10 mouse cellular contexts compared by ENCODE assay signal in genomic region chr4:127329751-127330150, GRCm38 (mm10). TPM values are rescaled to one million over a fixed set of nuclear protein-coding genes. Genes with fewer than 3 reads are reported as not detected.
A peak's percentile ranks its signal among the peaks of the same experiment; 100 is the strongest.
DNase-seq lines count a peak whose midpoint lies in the region; ATAC-seq and TF ChIP-seq lines count a peak whose summit lies in the region.
"Had no signal": no experiment of that assay in that cellular context is flagged by ENCODE, and none has a peak within 500 bp of the region (broad histone marks: within the 10 kb centered on the region; RNA-seq: fewer than 3 reads in every experiment).

No protein-coding gene starts in this region.

- H3K36me3 ChIP-seq in heart, embryonic 11.5 days (ENCODE audit: control insufficient read depth, insufficient read depth, low read length), result no peaks in the 10 kb centered on the region
- no peaks in the 10 kb centered on the region for H3K36me3 ChIP-seq in hindbrain, embryonic 11.5 days (ENCODE audit: control insufficient read depth, insufficient read depth, low read length)
- no peaks in the 10 kb centered on the region for H3K36me3 ChIP-seq in midbrain, embryonic 10.5 days

- H3K27ac ChIP-seq in heart, embryonic 11.5 days (ENCODE audit: low read depth, low read length), result no peak overlapping the region
- no peak overlapping the region for H3K27ac ChIP-seq in hindbrain, embryonic 11.5 days (ENCODE audit: low read depth, low read length)
- no peak overlapping the region for H3K27ac ChIP-seq in midbrain, embryonic 10.5 days (replicated peaks)
- no peak overlapping the region for H3K27ac ChIP-seq in cerebellum, adult 2 months (ENCODE audit: insufficient read depth, low read length)

- H3K9me3 ChIP-seq in heart, embryonic 11.5 days (replicated peaks; ENCODE audit: control insufficient read depth, low read length), result no peaks in the 10 kb centered on the region
- no peaks in the 10 kb centered on the region for H3K9me3 ChIP-seq in hindbrain, embryonic 11.5 days (ENCODE audit: control insufficient read depth, low read length)
- H3K9me3 ChIP-seq in midbrain, embryonic 10.5 days (replicated peaks), result no peaks in the 10 kb centered on the region

- intact Hi-C loops in left cerebral cortex, postnatal 4 days (cut with DNase I), result loop anchor here (10.0 kb wide), 2 partner anchors 485 to 775 kb away; partner anchors contain the start of gene Clspn

- H3K4me2 ChIP-seq in heart, embryonic 11.5 days, result peak overlapping the region; percentile 56
- H3K4me2 ChIP-seq in hindbrain, embryonic 11.5 days (replicated peaks; ENCODE audit: low read depth, low read length), result peak overlapping the region; percentile 33

- WGBS in heart, embryonic 11.5 days (ENCODE audit: insufficient replicate concordance), result under 1% methylated on average over 13 of the region's 13 CpGs
- 3% methylated on average over 13 of the region's 13 CpGs for WGBS in hindbrain, embryonic 11.5 days
- 2% methylated on average over 13 of the region's 13 CpGs for WGBS in midbrain, embryonic 10.5 days
- WGBS in cerebellum, adult 2 months, result 6% methylated on average over 13 of the region's 13 CpGs

- TF ChIP-seq CTCF in cerebellum, adult 2 months (IDR thresholded peaks at IDR 0.05; ENCODE audit: borderline replicate concordance, insufficient read depth, low read depth, low read length), result no peak

- DNase-seq in heart, adult 18-20 months, result no peak
- peak; percentile 46 for DNase-seq in 3134 (ENCODE audit: extremely low read depth, insufficient read length, low spot score)
- no peak for DNase-seq in hindbrain, embryonic 11.5 days (ENCODE audit: low spot score)
- DNase-seq in midbrain, embryonic 10.5 days (ENCODE audit: low spot score), result no peak
- no peak for DNase-seq in cerebellum, adult 2 months
- DNase-seq in left cerebral cortex, postnatal 4 days, result no peak
- no peak for DNase-seq in thymus, postnatal 25 days

- H3K27me3 ChIP-seq in heart, embryonic 11.5 days (ENCODE audit: control insufficient read depth, insufficient read depth, low read length), result peaks cover 67% of the 10 kb centered on the region
- H3K27me3 ChIP-seq in hindbrain, embryonic 11.5 days (ENCODE audit: control insufficient read depth, insufficient read depth, low read length), result peaks cover 26% of the 10 kb centered on the region
- H3K27me3 ChIP-seq in midbrain, embryonic 10.5 days (ENCODE audit: low read depth, poor library complexity, severe bottlenecking), result peaks cover 90% of the 10 kb centered on the region
- H3K27me3 ChIP-seq in cerebellum, adult 2 months (ENCODE audit: control insufficient read depth, insufficient read depth, low read length), result peaks cover 3% of the 10 kb centered on the region; the same call in 1 of the 2 replicates

- TF ChIP-seq POLR2A in cerebellum, adult 2 months (IDR thresholded peaks at IDR 0.05; ENCODE audit: borderline replicate concordance, insufficient read depth, low read length), result no peak

- H3K4me3 ChIP-seq in heart, embryonic 11.5 days (ENCODE audit: low read depth, low read length), result peak overlapping the region; percentile 31; the same call in 1 of the 2 replicates
- peak overlapping the region; percentile 18 for H3K4me3 ChIP-seq in hindbrain, embryonic 11.5 days (ENCODE audit: low read depth, low read length)
- H3K4me3 ChIP-seq in midbrain, embryonic 10.5 days, result peak overlapping the region; percentile 40
- H3K4me3 ChIP-seq in cerebellum, adult 2 months (replicated peaks; ENCODE audit: insufficient read depth, low read depth, low read length), result no peak overlapping the region

- no peak overlapping the region for H3K9ac ChIP-seq in heart, embryonic 11.5 days (ENCODE audit: low read depth, low read length)
- H3K9ac ChIP-seq in hindbrain, embryonic 11.5 days (ENCODE audit: low read depth, low read length), result no peak overlapping the region

- peaks cover 14% of the 10 kb centered on the region for H3K4me1 ChIP-seq in heart, embryonic 11.5 days (ENCODE audit: control insufficient read depth, insufficient read depth, low read length)
- peaks cover 11% of the 10 kb centered on the region; the same call in 1 of the 2 replicates for H3K4me1 ChIP-seq in hindbrain, embryonic 11.5 days (replicated peaks; ENCODE audit: control insufficient read depth, insufficient read depth, low read length)
- H3K4me1 ChIP-seq in midbrain, embryonic 10.5 days, result peaks cover 47% of the 10 kb centered on the region
- H3K4me1 ChIP-seq in cerebellum, adult 2 months (ENCODE audit: control insufficient read depth, insufficient read depth, low read length), result no peaks in the 10 kb centered on the region

- ATAC-seq in heart, embryonic 11.5 days (replicated peaks; ENCODE audit: insufficient number of reproducible peaks, low FRiP score, low TSS enrichment), result no peak
- ATAC-seq in hindbrain, embryonic 11.5 days (ENCODE audit: low FRiP score), result no peak

RNA-seq across cellular contexts. Expression of gene Gjb3, which starts 0.9 kb away (rescaled TPM):
- 0.16 and 0.41 TPM in 2 replicates for polyA plus RNA-seq in heart, embryonic 11.5 days (2014; fragmentation: Nextera tagmentation; extraction: Ambion mirVana)
- under 1 TPM; 0.15 to 0.23 TPM for total RNA-seq in heart, adult 18-20 months (2021)
- 0.77 and 1.7 TPM in 2 replicates for polyA plus RNA-seq in hindbrain, embryonic 11.5 days (2014; fragmentation: Nextera tagmentation; extraction: Ambion mirVana)
- polyA plus RNA-seq in midbrain, embryonic 10.5 days (2016; fragmentation: Nextera tagmentation; extraction: Ambion mirVana), result 1.4 and 3.1 TPM in 2 replicates
- 0.18 and 0.36 TPM in 2 replicates for polyA plus RNA-seq in cerebellum, adult 2 months (2012; rRNA removed)
- under 1 TPM; 0.60 to 0.70 TPM for total RNA-seq in left cerebral cortex, postnatal 4 days (2021)

RNA-seq across cellular contexts. Expression of gene Gja4, which starts 15.9 kb away (rescaled TPM):
- polyA plus RNA-seq in heart, embryonic 11.5 days (2014; fragmentation: Nextera tagmentation; extraction: Ambion mirVana), result 40.6 and 41.5 TPM in 2 replicates
- total RNA-seq in heart, adult 18-20 months (2021), result 1 to 10 TPM; 7.2 to 7.8 TPM
- 13.5 and 14.0 TPM in 2 replicates for polyA plus RNA-seq in hindbrain, embryonic 11.5 days (2014; fragmentation: Nextera tagmentation; extraction: Ambion mirVana)
- 17.1 and 20.6 TPM in 2 replicates for polyA plus RNA-seq in midbrain, embryonic 10.5 days (2016; fragmentation: Nextera tagmentation; extraction: Ambion mirVana)
- 7.5 and 8.3 TPM in 2 replicates for polyA plus RNA-seq in cerebellum, adult 2 months (2012; rRNA removed)
- total RNA-seq in left cerebral cortex, postnatal 4 days (2021), result 10 to 100 TPM; 11.3 to 12.9 TPM
- total RNA-seq: hematopoietic stem cell, adult 5-6 weeks; megakaryocyte progenitor cell, adult 5-6 weeks had no signal

RNA-seq across cellular contexts. Expression of gene Gjb4, which starts 24.1 kb away (rescaled TPM):
- polyA plus RNA-seq in heart, embryonic 11.5 days (2014; fragmentation: Nextera tagmentation; extraction: Ambion mirVana), result not detected in 2 replicates
- total RNA-seq in heart, adult 18-20 months (2021), result not detected
- 0.24 and 0.39 TPM in 2 replicates for polyA plus RNA-seq in hindbrain, embryonic 11.5 days (2014; fragmentation: Nextera tagmentation; extraction: Ambion mirVana)
- 0.10 TPM in 1 of 2 replicates, not detected in the other for polyA plus RNA-seq in midbrain, embryonic 10.5 days (2016; fragmentation: Nextera tagmentation; extraction: Ambion mirVana)
- 0.10 TPM in 1 of 2 replicates, not detected in the other for polyA plus RNA-seq in cerebellum, adult 2 months (2012; rRNA removed)
- total RNA-seq in left cerebral cortex, postnatal 4 days (2021), result not detected
- total RNA-seq: hematopoietic stem cell, adult 5-6 weeks; megakaryocyte progenitor cell, adult 5-6 weeks had no signal

RNA-seq across cellular contexts. Expression of gene Gjb5, which starts 28.2 kb away (rescaled TPM):
- polyA plus RNA-seq in heart, embryonic 11.5 days (2014; fragmentation: Nextera tagmentation; extraction: Ambion mirVana), result 0.45 and 0.70 TPM in 2 replicates
- under 1 TPM; 0.40 to 0.49 TPM for total RNA-seq in heart, adult 18-20 months (2021)
- polyA plus RNA-seq in hindbrain, embryonic 11.5 days (2014; fragmentation: Nextera tagmentation; extraction: Ambion mirVana), result 0.66 and 0.92 TPM in 2 replicates
- 0.27 and 0.98 TPM in 2 replicates for polyA plus RNA-seq in midbrain, embryonic 10.5 days (2016; fragmentation: Nextera tagmentation; extraction: Ambion mirVana)
- 0.05 and 0.06 TPM in 2 replicates for polyA plus RNA-seq in cerebellum, adult 2 months (2012; rRNA removed)
- total RNA-seq in left cerebral cortex, postnatal 4 days (2021), result under 1 TPM in 1 of 2 experiments, not detected in 1; 0.20 TPM
- total RNA-seq: hematopoietic stem cell, adult 5-6 weeks; megakaryocyte progenitor cell, adult 5-6 weeks had no signal
